Mouse (Mus musculus): ENCODE measurements around the gene Golgb1.
A peak's percentile ranks its signal among the peaks of the same experiment; 100 is the strongest.

GRCm38 (mm10) chr16:36863585-36863984, 11.4 kb upstream of the Golgb1 start:
- TF ChIP-seq EP300 (IDR thresholded peaks at IDR 0.05; ENCODE audit: low read depth in 1 of 2, low read length in 2 of 2), result peak; percentile 56 to 58; a peak in 3 of 4 replicates
- TF ChIP-seq MXI1 (IDR thresholded peaks at IDR 0.05; ENCODE audit: low read depth, low read length), result no peak
- no peak for TF ChIP-seq ZMIZ1 (IDR thresholded peaks at IDR 0.05; ENCODE audit: low read depth, low read length)

All from MEL (cell line).